Mouse (Mus musculus): ENCODE results near the gene Gng2. TPM values are rescaled to one million over a fixed set of nuclear protein-coding genes. Genes with fewer than 3 reads are reported as not detected.
A peak's percentile ranks its signal among the peaks of the same experiment; 100 is the strongest.

Gene Gng2
- 10 to 100 TPM; 13.0 to 14.9 TPM for total RNA-seq (2021)
- polyA plus RNA-seq (2012; rRNA removed), result 11.7 and 19.0 TPM in 2 replicates
- long read RNA-seq, partial matches to known transcripts, result 0 of 2 reads
- long read RNA-seq, other reads (novel, unspliced or antisense), result 1 of 2 reads

DNA sequence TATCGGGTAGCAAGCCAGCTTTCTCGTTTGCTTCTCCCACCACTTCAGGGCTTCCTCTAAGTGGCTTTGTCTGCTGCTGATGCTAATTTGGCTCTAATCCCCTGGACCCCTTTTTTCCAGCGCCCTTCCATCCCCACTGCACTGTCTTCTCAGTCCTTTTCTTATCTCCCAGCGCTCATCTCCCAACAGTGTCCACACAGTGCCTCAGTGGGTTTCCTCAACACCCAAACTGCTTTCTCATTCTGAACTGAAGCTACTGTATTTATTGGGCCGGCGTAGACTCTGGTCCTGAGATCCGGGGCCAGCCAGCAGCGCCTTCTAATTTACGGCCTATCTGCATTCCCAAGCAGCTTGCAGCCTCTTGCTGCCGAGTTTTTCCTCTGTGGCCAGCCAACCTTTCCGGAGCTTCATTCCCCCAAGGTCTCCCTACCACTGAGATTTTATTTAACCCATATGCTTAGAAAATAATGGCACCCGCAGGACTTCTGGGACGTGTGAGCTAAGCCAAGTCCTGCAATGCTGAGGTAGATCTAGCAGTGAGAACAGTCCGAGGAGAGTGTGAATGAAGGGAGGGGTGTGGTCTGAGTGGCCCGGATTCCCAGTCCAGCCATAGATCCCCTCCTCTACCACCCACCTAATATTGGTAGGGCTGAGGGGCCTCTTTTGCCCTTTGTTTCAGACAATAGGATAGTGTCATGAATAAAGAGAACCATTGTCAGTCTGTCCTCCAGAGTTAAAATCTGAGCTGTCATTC lies at the start of gene Gng2:
TSS of gene Gng2 (minus strand) at position 357 of the 754 bp plus-strand sequence.
- H3K4me3 ChIP-seq, result peak within 1 kb of the TSS; percentile 49
- no peaks in the 10 kb centered on the region for H3K79me2 ChIP-seq (replicated peaks; ENCODE audit: control insufficient read depth, insufficient read depth, low read length)
- 31% methylated on average over 15 of the region's 15 CpGs for WGBS
- H3K4me1 ChIP-seq (ENCODE audit: control insufficient read depth, insufficient read depth, low read length), result peaks cover 4% of the 10 kb centered on the region; the same call in 1 of the 2 replicates
- intact Hi-C loops (cut with DNase I), result loop anchor here (1.0 to 5.0 kb wide), 3 partner anchors 90 to 270 kb away; no protein-coding TSS in a partner anchor
- peak within 1 kb of the TSS; percentile 43 for H3K9ac ChIP-seq (ENCODE audit: low read depth, low read length)
- H3K27ac ChIP-seq, result peak within 1 kb of the TSS; percentile 47; the same call in 1 of the 2 replicates
- no peaks in the 10 kb centered on the region for H3K36me3 ChIP-seq (ENCODE audit: control insufficient read depth, insufficient read depth, low read length)
- TF ChIP-seq EP300 (IDR thresholded peaks at IDR 0.05; ENCODE audit: insufficient read depth, low read depth, low read length), result no peak
- H3K27me3 ChIP-seq (ENCODE audit: control insufficient read depth, insufficient read depth, low read length), result no peaks in the 10 kb centered on the region
- DNase-seq, result no peak

DNA sequence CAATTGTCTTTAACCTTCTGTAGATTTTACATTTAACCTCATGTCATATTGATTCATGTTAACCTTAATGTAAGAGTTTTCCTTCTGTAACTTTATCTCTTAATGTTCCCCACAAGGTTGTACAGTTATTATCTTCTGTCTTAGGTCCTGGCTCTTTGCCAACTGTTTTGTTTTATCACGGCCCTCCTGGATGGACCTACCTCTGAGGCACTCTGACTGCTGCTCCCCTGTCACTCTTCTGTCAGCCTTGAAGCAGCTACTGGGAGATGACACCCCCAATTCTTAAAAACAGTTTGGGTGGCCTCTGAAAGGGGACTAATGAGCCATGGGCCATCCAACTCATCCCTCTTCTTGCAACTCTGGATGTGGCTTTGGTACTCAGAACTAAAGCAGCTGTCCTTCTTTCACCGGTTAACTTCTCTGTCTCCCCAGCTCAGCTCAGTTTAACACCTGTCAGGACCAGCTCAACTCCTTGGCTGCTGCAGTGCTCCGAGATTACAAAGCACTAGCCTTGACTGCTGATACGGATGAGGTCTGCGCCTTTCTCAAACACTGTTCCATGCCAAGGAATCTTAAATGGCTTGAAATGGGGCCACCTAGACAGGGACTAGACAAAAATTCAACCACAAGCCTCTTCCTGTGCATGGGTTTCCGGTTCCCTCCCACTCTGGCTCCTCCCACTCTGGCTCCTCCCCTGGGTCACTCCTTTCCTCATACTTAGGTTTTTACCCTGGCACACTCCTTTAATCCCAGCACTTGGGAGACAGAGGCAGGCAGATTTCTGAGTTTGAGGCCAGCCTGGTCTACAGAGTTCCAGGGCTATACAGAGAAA lies 47.7 kb upstream of the Gng2 start:
- intact Hi-C loops (cut with DNase I), result no loop called here
- peak in 1 of 2 experiments; percentile 15 for DNase-seq
- H3K4me1 ChIP-seq (ENCODE audit: control insufficient read depth, insufficient read depth, low read length), result no peaks in the 10 kb centered on the region
- no peaks in the 10 kb centered on the region for H3K79me2 ChIP-seq (replicated peaks; ENCODE audit: control insufficient read depth, insufficient read depth, low read length)
- TF ChIP-seq EP300 (IDR thresholded peaks at IDR 0.05; ENCODE audit: insufficient read depth, low read depth, low read length) (no peak), CTCF (IDR thresholded peaks at IDR 0.05) (no peak), POLR2A (IDR thresholded peaks at IDR 0.05; ENCODE audit: insufficient read depth, low read depth, low read length) (no peak)
- no peak overlapping the region for H3K9ac ChIP-seq (ENCODE audit: low read depth, low read length)
- WGBS, result 39% methylated on average over 6 of the region's 6 CpGs
- no peaks in the 10 kb centered on the region for H3K36me3 ChIP-seq (ENCODE audit: control insufficient read depth, insufficient read depth, low read length)
- H3K27me3 ChIP-seq (ENCODE audit: control insufficient read depth, insufficient read depth, low read length), result no peaks in the 10 kb centered on the region
- H3K4me3 ChIP-seq, result no peak overlapping the region
- H3K27ac ChIP-seq, result no peak overlapping the region

DNA sequence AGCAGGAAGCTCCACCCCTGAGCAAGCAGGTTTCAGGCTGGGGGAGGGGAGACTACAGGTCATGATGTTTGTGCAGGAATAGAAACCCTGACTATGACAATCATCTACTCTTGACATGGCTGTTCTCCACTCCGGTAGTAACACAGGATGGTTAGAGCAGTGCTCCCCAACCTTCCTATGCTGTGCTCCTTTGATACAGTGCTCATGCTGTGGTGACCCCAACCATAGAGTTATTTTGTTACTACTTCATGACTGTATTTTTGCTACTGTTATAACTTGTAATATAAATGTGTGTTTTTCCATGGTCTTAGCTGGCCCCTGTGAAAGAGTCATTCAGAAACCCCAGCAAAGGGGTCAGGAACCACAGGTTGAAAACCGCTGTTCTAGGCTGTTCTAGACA lies 46.5 kb upstream of the Gng2 start:
- H3K27me3 ChIP-seq (ENCODE audit: control insufficient read depth, insufficient read depth, low read length), result no peaks in the 10 kb centered on the region
- TF ChIP-seq POLR2A (IDR thresholded peaks at IDR 0.05; ENCODE audit: insufficient read depth, low read depth, low read length), result no peak
- no peak for TF ChIP-seq CTCF (IDR thresholded peaks at IDR 0.05)
- no peak for TF ChIP-seq EP300 (IDR thresholded peaks at IDR 0.05; ENCODE audit: insufficient read depth, low read depth, low read length)
- no peaks in the 10 kb centered on the region for H3K79me2 ChIP-seq (replicated peaks; ENCODE audit: control insufficient read depth, insufficient read depth, low read length)
- H3K4me1 ChIP-seq (ENCODE audit: control insufficient read depth, insufficient read depth, low read length), result no peaks in the 10 kb centered on the region
- intact Hi-C loops (cut with DNase I), result no loop called here
- 94% methylated on average over 2 of the region's 2 CpGs for WGBS
- no peak overlapping the region for H3K4me3 ChIP-seq
- no peak overlapping the region for H3K9ac ChIP-seq (ENCODE audit: low read depth, low read length)
- H3K27ac ChIP-seq, result no peak overlapping the region
- DNase-seq, result no peak
- H3K36me3 ChIP-seq (ENCODE audit: control insufficient read depth, insufficient read depth, low read length), result no peaks in the 10 kb centered on the region

DNA sequence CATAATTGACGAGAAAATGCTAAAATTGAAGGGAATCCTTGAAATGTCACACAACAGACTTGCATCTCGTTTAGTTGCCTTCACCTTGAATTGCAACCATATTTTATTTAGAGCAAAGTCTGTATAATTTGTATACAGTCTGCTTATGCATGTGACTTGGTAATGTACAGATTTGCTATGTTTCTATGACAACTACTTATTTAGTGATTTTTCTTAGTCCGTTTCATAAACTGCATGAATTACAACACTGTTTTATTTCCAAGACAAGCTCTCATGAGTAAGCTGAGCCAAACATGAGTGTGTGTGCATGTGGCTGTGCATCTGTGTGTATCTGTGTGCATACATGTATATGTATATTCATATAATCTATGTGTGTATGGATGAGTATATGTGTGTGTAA lies 42.1 kb upstream of the Gng2 start:
- no peak for DNase-seq
- 68% methylated on average over 3 of the region's 3 CpGs for WGBS

DNA sequence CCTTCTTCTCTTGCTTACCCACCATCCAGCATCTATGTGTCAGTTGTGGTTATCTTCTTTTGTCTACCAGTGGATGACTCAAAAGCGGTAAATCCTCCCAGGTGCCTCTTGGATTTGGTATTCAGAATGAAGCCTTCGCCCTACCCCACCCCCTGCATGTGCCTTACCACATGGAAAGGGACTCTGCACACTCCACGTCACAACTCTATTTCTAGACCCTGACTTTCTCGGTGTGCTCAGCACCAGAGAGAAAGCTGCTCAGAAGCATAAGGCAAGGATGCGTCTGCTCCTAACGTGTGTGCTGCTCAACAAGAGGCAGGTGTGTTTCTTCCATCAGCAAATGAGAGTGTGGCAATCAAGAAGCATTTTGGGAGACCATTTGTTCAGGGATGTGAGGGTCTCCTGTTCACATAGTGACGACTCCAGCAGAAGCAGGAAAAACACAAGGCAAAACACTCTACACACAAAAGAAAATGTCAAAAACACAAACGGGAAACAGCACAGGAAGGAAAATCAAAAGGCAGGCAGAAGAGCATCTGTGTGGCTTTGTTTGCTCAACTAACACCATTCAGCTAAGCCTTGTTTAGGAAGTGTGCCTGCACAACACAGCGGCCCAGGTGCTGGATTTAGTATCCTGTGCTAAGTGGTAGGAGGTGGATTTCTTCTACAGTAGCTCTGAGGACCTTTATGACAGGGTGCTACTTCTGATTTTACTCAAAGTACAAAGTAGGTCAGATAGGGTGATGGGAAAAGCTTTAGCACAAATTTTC lies 35.3 kb upstream of the Gng2 start:
- Histone ChIP-seq H3K27me3 (ENCODE audit: control insufficient read depth, insufficient read depth, low read length) (no peaks in the 10 kb centered on the region), H3K36me3 (ENCODE audit: control insufficient read depth, insufficient read depth, low read length) (no peaks in the 10 kb centered on the region), H3K4me1 (ENCODE audit: control insufficient read depth, insufficient read depth, low read length) (peaks cover 2% of the 10 kb centered on the region; the same call in 1 of the 2 replicates), H3K9ac (ENCODE audit: low read depth, low read length) (no peak overlapping the region), H3K27ac (no peak overlapping the region), H3K79me2 (replicated peaks; ENCODE audit: control insufficient read depth, insufficient read depth, low read length) (no peaks in the 10 kb centered on the region), H3K4me3 (no peak overlapping the region)
- no peak for DNase-seq
- intact Hi-C loops (cut with DNase I), result no loop called here
- WGBS, result 45% methylated on average over 9 of the region's 9 CpGs
- TF ChIP-seq CTCF (IDR thresholded peaks at IDR 0.05) (no peak), EP300 (IDR thresholded peaks at IDR 0.05; ENCODE audit: insufficient read depth, low read depth, low read length) (no peak), POLR2A (IDR thresholded peaks at IDR 0.05; ENCODE audit: insufficient read depth, low read depth, low read length) (no peak)

More for the DNA sequence above, 42.1 kb upstream of the Gng2 start:
- intact Hi-C loops (cut with DNase I), result no loop called here
- no peak overlapping the region for H3K4me3 ChIP-seq
- no peak for TF ChIP-seq CTCF (IDR thresholded peaks at IDR 0.05)
- TF ChIP-seq EP300 (IDR thresholded peaks at IDR 0.05; ENCODE audit: insufficient read depth, low read depth, low read length), result no peak
- no peak for TF ChIP-seq POLR2A (IDR thresholded peaks at IDR 0.05; ENCODE audit: insufficient read depth, low read depth, low read length)
- H3K27me3 ChIP-seq (ENCODE audit: control insufficient read depth, insufficient read depth, low read length), result no peaks in the 10 kb centered on the region
- H3K9ac ChIP-seq (ENCODE audit: low read depth, low read length), result no peak overlapping the region
- H3K79me2 ChIP-seq (replicated peaks; ENCODE audit: control insufficient read depth, insufficient read depth, low read length), result no peaks in the 10 kb centered on the region
- no peaks in the 10 kb centered on the region for H3K4me1 ChIP-seq (ENCODE audit: control insufficient read depth, insufficient read depth, low read length)
- no peak overlapping the region for H3K27ac ChIP-seq
- H3K36me3 ChIP-seq (ENCODE audit: control insufficient read depth, insufficient read depth, low read length), result no peaks in the 10 kb centered on the region
